Mouse (Mus musculus): ENCODE data around the gene Phf21b. TPM values are rescaled to one million over a fixed set of nuclear protein-coding genes. Genes with fewer than 3 reads are reported as not detected.
"Not testable (repeated sequence)": the region's sequence is repeated elsewhere in the genome, so short reads cannot be mapped to it uniquely, and the experiment has no call there.

The Phf21b gene
- polyA plus RNA-seq, 1 experiment from 2014 or later: 0.03 TPM

DNA sequence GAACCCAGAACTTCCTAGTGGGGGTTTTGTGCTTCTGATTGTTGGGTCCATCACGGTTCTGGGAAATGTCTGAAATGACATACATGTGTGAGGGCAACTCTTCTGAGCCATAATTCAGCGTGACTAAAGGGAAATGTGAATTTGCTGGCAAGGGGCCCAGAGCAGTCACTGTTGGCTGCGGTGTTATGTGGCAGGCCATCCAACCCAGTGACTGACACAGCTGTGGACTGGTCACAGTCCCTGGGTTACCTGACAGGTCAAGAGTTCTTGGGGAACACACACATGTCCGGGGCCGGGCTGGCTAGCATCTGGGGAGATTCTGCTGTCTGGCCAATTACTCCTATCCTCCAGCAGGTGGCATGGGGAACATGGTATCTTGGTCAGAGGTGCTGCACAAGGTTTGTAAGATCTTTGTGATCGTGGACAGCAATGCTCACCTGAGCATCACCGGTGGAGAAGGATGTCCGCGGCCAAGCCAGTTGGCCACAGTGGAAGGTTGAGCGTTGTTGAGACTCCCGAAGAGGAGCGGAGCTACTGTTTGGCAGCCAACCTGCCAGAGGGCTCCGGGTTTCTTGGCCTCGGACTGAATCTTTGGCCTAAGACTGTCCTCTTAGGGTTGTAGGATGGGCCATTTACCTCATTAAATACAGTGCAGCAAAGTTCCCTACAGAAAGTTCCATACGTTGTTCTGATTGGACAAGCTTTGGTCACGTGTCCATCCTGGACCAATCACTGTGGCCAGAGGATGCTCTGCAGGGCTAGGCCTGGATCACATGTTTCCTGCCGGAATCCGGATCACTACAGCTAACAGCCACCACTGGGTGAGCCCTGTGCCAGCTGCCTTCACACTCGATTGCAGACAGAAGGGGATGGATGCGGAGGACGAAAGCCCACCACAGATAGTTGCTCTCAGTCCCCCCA, 83.4 kb downstream of the Phf21b start:
- Histone ChIP-seq H3K4me2 (no peak overlapping the region), H3K4me1 (replicated peaks) (no peaks in the 10 kb centered on the region), H3K27me3 (no peaks in the 10 kb centered on the region), H3K9me3 (replicated peaks) (no peaks in the 10 kb centered on the region), H3K9ac (no peak overlapping the region), H3K27ac (replicated peaks) (no peak overlapping the region), H3K4me3 (replicated peaks) (no peak overlapping the region), H3K36me3 (replicated peaks) (no peaks in the 10 kb centered on the region)
- ATAC-seq (ENCODE audit: insufficient read depth): no peak
- WGBS (ENCODE audit: insufficient replicate concordance): 71% methylated on average over 21 of the region's 21 CpGs

DNA sequence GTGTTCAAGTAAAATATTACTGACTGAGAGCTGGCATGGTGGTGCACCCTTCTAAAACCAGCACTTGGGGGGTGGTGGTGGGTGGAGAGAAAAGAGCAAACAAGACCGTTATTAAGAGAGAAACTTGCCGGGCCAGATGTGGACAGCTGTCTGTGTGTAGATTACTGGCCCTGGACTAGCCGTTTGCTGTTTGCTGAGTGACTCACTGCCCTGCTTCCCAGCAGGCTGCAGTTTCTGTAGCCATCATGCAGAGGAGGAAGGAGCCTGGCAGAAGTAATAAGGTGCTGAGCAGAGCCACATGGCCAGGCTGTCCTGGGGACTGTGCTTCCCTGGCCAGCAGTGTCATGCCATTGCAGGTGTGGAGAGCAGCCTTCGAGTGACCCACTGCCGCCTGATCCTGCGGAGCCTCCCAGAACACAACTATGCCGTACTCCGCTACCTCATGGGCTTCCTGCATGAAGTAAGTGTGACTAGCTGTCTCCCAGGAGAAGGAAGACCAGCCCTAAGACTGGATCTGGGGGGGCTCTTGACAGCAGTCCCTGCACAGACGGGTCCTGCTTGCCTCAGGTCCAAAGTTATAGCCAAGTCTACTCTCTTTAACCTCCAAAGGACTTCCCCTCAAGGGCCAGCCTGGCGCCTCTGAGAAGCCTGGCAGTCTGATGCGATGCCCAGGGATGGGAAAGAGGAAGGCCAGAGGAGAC, 86.1 kb downstream of the Phf21b start:
- H3K36me3 ChIP-seq (replicated peaks): no peaks in the 10 kb centered on the region
- no peak overlapping the region for H3K4me3 ChIP-seq (replicated peaks)
- no peak overlapping the region for H3K4me2 ChIP-seq
- no peaks in the 10 kb centered on the region for H3K9me3 ChIP-seq (replicated peaks)
- WGBS (ENCODE audit: insufficient replicate concordance): 60% methylated on average over 11 of the region's 11 CpGs
- no peak for ATAC-seq (ENCODE audit: insufficient read depth)
- H3K27ac ChIP-seq (replicated peaks): no peak overlapping the region
- no peaks in the 10 kb centered on the region for H3K27me3 ChIP-seq
- H3K9ac ChIP-seq: no peak overlapping the region
- H3K4me1 ChIP-seq (replicated peaks): no peaks in the 10 kb centered on the region

DNA sequence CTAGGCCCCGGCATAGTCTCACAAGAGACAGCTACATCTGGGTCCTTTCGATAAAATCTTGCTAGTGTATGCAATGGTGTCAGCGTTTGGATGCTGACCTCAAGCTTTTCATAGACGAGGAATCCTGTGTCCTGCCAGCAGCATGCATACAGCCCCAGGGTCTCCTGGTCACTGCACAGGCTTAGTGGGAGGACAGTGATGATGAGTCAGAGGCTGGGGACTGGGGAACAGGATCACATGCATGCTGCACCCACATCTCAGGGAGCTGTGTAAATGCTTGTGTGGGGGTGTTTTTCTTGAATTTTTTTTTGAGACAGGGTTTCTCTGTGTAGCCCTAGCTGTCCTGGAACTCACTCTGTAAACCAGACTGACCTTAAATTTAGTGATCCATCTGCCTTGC, 87.3 kb downstream of the Phf21b start:
- H3K4me2 ChIP-seq; H3K9ac ChIP-seq; H3K27me3 ChIP-seq; H3K4me1 ChIP-seq (replicated peaks); H3K4me3 ChIP-seq (replicated peaks); H3K27ac ChIP-seq (replicated peaks); ATAC-seq (ENCODE audit: insufficient read depth); H3K9me3 ChIP-seq (replicated peaks); H3K36me3 ChIP-seq (replicated peaks): not testable (repeated sequence)
- 67% methylated on average over 4 of the region's 4 CpGs for WGBS (ENCODE audit: insufficient replicate concordance)

GRCm38 (mm10) chr15:84766621-84767020, 89.2 kb downstream of the Phf21b start:
- ATAC-seq (ENCODE audit: insufficient read depth): no peak
- Histone ChIP-seq H3K27me3 (no peaks in the 10 kb centered on the region), H3K36me3 (replicated peaks) (no peaks in the 10 kb centered on the region), H3K4me2 (no peak overlapping the region), H3K4me1 (replicated peaks) (no peaks in the 10 kb centered on the region), H3K9ac (no peak overlapping the region), H3K4me3 (replicated peaks) (no peak overlapping the region), H3K27ac (replicated peaks) (no peak overlapping the region), H3K9me3 (replicated peaks) (no peaks in the 10 kb centered on the region)
- 31% methylated on average over 10 of the region's 10 CpGs for WGBS (ENCODE audit: insufficient replicate concordance)

DNA sequence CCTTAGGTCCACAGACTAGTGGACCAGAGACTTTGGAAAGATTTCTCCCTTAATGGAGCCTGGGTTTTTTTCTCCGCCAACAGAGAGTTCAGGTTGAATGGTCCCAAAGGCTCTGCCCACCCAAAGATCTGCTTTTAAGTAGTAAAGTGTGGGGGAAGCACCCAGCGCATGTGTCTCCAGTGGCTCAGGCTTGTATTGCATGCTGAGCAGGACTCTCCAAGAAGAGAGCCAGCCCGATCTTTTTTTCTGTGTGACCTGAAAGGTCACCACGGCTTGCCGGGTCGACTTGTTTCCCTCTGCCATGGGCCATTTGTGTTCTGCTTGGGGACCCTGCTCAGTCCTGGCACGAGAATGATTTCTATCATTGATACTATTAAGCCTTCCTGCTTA, 92.4 kb downstream of the Phf21b start:
- ATAC-seq (ENCODE audit: insufficient read depth): no peak
- H3K27me3 ChIP-seq: no peaks in the 10 kb centered on the region
- no peaks in the 10 kb centered on the region for H3K9me3 ChIP-seq (replicated peaks)
- H3K4me2 ChIP-seq: no peak overlapping the region
- no peak overlapping the region for H3K9ac ChIP-seq
- H3K4me1 ChIP-seq (replicated peaks): no peaks in the 10 kb centered on the region
- no peaks in the 10 kb centered on the region for H3K36me3 ChIP-seq (replicated peaks)
- no peak overlapping the region for H3K27ac ChIP-seq (replicated peaks)
- 38% methylated on average over 7 of the region's 7 CpGs for WGBS (ENCODE audit: insufficient replicate concordance)
- H3K4me3 ChIP-seq (replicated peaks): no peak overlapping the region

GRCm38 (mm10) chr15:84762712-84763422, 93.0 kb downstream of the Phf21b start:
- no peak overlapping the region for H3K9ac ChIP-seq
- H3K4me1 ChIP-seq (replicated peaks): no peaks in the 10 kb centered on the region
- H3K27me3 ChIP-seq: peaks cover 2% of the 10 kb centered on the region; the same call in 1 of the 2 replicates
- WGBS (ENCODE audit: insufficient replicate concordance): 60% methylated on average over 8 of the region's 8 CpGs
- H3K27ac ChIP-seq (replicated peaks): no peak overlapping the region
- ATAC-seq (ENCODE audit: insufficient read depth): no peak
- no peaks in the 10 kb centered on the region for H3K36me3 ChIP-seq (replicated peaks)
- no peak overlapping the region for H3K4me2 ChIP-seq
- H3K9me3 ChIP-seq (replicated peaks): no peaks in the 10 kb centered on the region
- no peak overlapping the region for H3K4me3 ChIP-seq (replicated peaks)

DNA sequence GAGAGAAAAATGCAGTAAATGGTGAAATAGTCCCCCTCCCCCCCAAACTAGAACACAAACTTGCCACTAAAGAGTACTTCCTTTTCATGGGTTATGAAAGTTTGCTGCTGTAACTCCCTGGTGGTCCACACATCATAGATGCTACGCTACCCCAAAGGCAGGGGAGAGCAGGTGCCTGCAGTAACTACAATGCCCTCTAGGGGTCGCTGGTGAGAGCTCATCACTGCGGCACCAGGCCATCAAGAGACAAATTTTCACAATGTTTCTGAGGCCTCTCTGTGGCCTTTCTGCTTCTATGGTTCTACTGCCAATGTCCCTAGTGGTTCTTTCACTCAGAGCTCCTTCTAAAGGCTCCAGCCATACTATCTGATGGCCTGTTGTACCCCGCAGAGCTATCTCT, 97.4 kb downstream of the Phf21b start:
- H3K9me3 ChIP-seq (replicated peaks): no peaks in the 10 kb centered on the region

GRCm38 (mm10) chr15:84756426-84756825, 99.4 kb downstream of the Phf21b start:
- H3K27me3 ChIP-seq: peaks cover 27% of the 10 kb centered on the region
- H3K4me2 ChIP-seq: peak overlapping the region; percentile 33
- 7% methylated on average over 22 of the region's 22 CpGs for WGBS (ENCODE audit: insufficient replicate concordance)
- no peak overlapping the region for H3K4me3 ChIP-seq (replicated peaks)
- H3K4me1 ChIP-seq (replicated peaks): no peaks in the 10 kb centered on the region
- no peak overlapping the region for H3K27ac ChIP-seq (replicated peaks)
- H3K9me3 ChIP-seq (replicated peaks): no peaks in the 10 kb centered on the region
- no peak overlapping the region for H3K9ac ChIP-seq
- H3K36me3 ChIP-seq (replicated peaks): no peaks in the 10 kb centered on the region
- ATAC-seq (ENCODE audit: insufficient read depth): no peak

More for the DNA sequence above, 97.4 kb downstream of the Phf21b start:
- Histone ChIP-seq H3K27me3 (peaks cover 27% of the 10 kb centered on the region), H3K9ac (no peak overlapping the region), H3K4me1 (replicated peaks) (no peaks in the 10 kb centered on the region), H3K27ac (replicated peaks) (no peak overlapping the region), H3K36me3 (replicated peaks) (no peaks in the 10 kb centered on the region), H3K4me3 (replicated peaks) (no peak overlapping the region), H3K4me2 (no peak overlapping the region)
- 33% methylated on average over 4 of the region's 4 CpGs for WGBS (ENCODE audit: insufficient replicate concordance)
- no peak for ATAC-seq (ENCODE audit: insufficient read depth)

GRCm38 (mm10) chr15:84754987-84755386, 100.9 kb downstream of the Phf21b start:
- WGBS (ENCODE audit: insufficient replicate concordance): 14% methylated on average over 3 of the region's 3 CpGs
- ATAC-seq (ENCODE audit: insufficient read depth): no peak
- Histone ChIP-seq H3K27ac (replicated peaks) (no peak overlapping the region), H3K27me3 (peaks cover 27% of the 10 kb centered on the region), H3K4me1 (replicated peaks) (no peaks in the 10 kb centered on the region), H3K4me3 (replicated peaks) (no peak overlapping the region), H3K9me3 (replicated peaks) (no peaks in the 10 kb centered on the region), H3K9ac (no peak overlapping the region), H3K36me3 (replicated peaks) (no peaks in the 10 kb centered on the region), H3K4me2 (no peak overlapping the region)

DNA sequence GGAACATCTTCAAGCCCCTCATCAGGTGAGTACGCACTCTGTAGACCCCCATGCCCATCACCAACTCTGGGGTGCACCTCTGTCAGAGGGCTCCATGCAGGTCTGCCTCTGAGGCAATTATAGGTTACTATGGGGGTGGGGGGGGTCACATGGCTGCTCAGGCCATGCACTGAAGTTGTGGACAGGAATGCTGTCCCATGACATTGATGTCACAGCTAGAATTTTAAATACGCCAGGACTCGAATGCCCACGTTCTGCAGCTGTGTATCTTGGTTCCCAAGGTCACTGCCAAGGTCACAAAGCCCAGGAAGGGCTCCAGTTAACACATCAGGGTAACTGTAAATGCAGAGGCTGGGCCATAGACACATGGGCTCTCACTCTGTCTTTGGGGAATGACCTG, 110.0 kb downstream of the Phf21b start:
- no peak overlapping the region for H3K9ac ChIP-seq
- no peak for ATAC-seq (ENCODE audit: insufficient read depth)
- 69% methylated on average over 4 of the region's 4 CpGs for WGBS (ENCODE audit: insufficient replicate concordance)

GRCm38 (mm10) chr15:84744308-84744707, 111.5 kb downstream of the Phf21b start:
- H3K9me3 ChIP-seq (replicated peaks): no peaks in the 10 kb centered on the region
- no peaks in the 10 kb centered on the region for H3K27me3 ChIP-seq
- 18% methylated on average over 2 of the region's 2 CpGs for WGBS (ENCODE audit: insufficient replicate concordance)
- H3K4me3 ChIP-seq (replicated peaks): no peak overlapping the region
- no peaks in the 10 kb centered on the region for H3K4me1 ChIP-seq (replicated peaks)
- no peaks in the 10 kb centered on the region for H3K36me3 ChIP-seq (replicated peaks)
- no peak overlapping the region for H3K9ac ChIP-seq
- no peak overlapping the region for H3K4me2 ChIP-seq
- no peak overlapping the region for H3K27ac ChIP-seq (replicated peaks)
- ATAC-seq (ENCODE audit: insufficient read depth): no peak

More for the DNA sequence above, 110.0 kb downstream of the Phf21b start:
- Histone ChIP-seq H3K27me3 (no peaks in the 10 kb centered on the region), H3K4me1 (replicated peaks) (no peaks in the 10 kb centered on the region), H3K4me2 (no peak overlapping the region), H3K36me3 (replicated peaks) (no peaks in the 10 kb centered on the region), H3K27ac (replicated peaks) (no peak overlapping the region), H3K9me3 (replicated peaks) (no peaks in the 10 kb centered on the region), H3K4me3 (replicated peaks) (no peak overlapping the region)
